Mouse (Mus musculus) forebrain, embryonic 11.5 days (tissue): ENCODE data around the gene Morn1. TPM values are rescaled to one million over a fixed set of nuclear protein-coding genes. Genes with fewer than 3 reads are reported as not detected.

ENCODE experiments used
- ATAC-seq: fragments of 200-750 bp; cut with Nextera tagmentation; replicated peaks from 2 replicates; pipeline ENCODE4 v1.8.0; 2017; ENCODE audit warnings: moderate TSS enrichment; ENCODE audit not compliant: low FRiP score
- DNase-seq: peaks from one replicate; pipeline ENCODE4 v3.0.0-alpha.2; 2017; ENCODE audit warnings: low spot score
- H3K27ac ChIP-seq: fragments of 300-500 bp; sonication (generic); 2 replicates; pipeline ENCODE4 v1.5.1; 2014; ENCODE audit warnings: low read depth, low read length
- H3K27me3 ChIP-seq: fragments of 300-500 bp; sonication (generic); 2 replicates; pipeline ENCODE4 v1.6.1; 2014; ENCODE audit warnings: mild to moderate bottlenecking, low read length, mixed read lengths; ENCODE audit not compliant: control insufficient read depth, insufficient read depth
- H3K36me3 ChIP-seq: fragments of 300-500 bp; sonication (generic); 2 replicates; pipeline ENCODE4 v1.6.1; 2014; ENCODE audit warnings: mild to moderate bottlenecking, low read length, moderate library complexity, mixed read lengths; ENCODE audit not compliant: control insufficient read depth, insufficient read depth
- H3K4me1 ChIP-seq: fragments of 300-500 bp; sonication (generic); replicated peaks from 2 replicates; pipeline ENCODE4 v1.6.1; 2014; ENCODE audit warnings: low read length, mixed read lengths; ENCODE audit not compliant: control insufficient read depth, insufficient read depth
- H3K4me2 ChIP-seq: fragments of 300-500 bp; sonication (generic); 2 replicates; pipeline ENCODE4 v1.6.1; 2014; ENCODE audit warnings: low read depth, mild to moderate bottlenecking, low read length, moderate library complexity, mixed read lengths; ENCODE audit not compliant: severe bottlenecking
- H3K4me3 ChIP-seq: fragments of 300-500 bp; sonication (generic); 2 replicates; pipeline ENCODE4 v1.5.1; 2014; ENCODE audit warnings: low read depth, low read length
- H3K9ac ChIP-seq: fragments of 300-500 bp; sonication (generic); 2 replicates; pipeline ENCODE4 v1.6.1; 2014; ENCODE audit warnings: low read length
- H3K9me3 ChIP-seq: fragments of 300-500 bp; sonication (generic); 2 replicates; pipeline ENCODE4 v1.6.1; 2016; ENCODE audit warnings: low read length, mixed read lengths; ENCODE audit not compliant: control insufficient read depth
- WGBS: fragments of 180-500 bp; shearing (Covaris S2); extraction: QIAGEN DNeasy Blood & Tissue Kit; methylation state at CpG from one replicate; pipeline ENCODE4 v1.1.7; 2014; 5-methylcytosine and 5-hydroxymethylcytosine counted together
- polyA plus RNA-seq: library from polyadenylated mRNA; unstranded; fragments of >200 nt; fragmentation: Nextera tagmentation; extraction: Ambion mirVana; gene quantifications from 2 replicates; pipeline ENCODE4 v1.2.1, GENCODE M21; 2014

The Morn1 gene
- polyA plus RNA-seq, 1 experiment from 2014 or later, result 4.8 TPM

GRCm38 (mm10) chr4:155171961-155172533 lies 85.7 kb downstream of the Morn1 start:
- H3K4me3 ChIP-seq, result no peak overlapping the region
- H3K9me3 ChIP-seq, result no peaks in the 10 kb centered on the region

GRCm38 (mm10) chr4:155172909-155173821 lies 86.8 kb downstream of the Morn1 start:
- H3K27me3 ChIP-seq, result no peaks in the 10 kb centered on the region
- ATAC-seq (peak; percentile 93), DNase-seq (peak; percentile 93)
- no peaks in the 10 kb centered on the region for H3K9me3 ChIP-seq
- H3K27ac ChIP-seq, result peak overlapping the region; percentile 92
- H3K4me1 ChIP-seq, result peaks cover 45% of the 10 kb centered on the region
- peak overlapping the region; percentile 41 for H3K4me2 ChIP-seq
- H3K4me3 ChIP-seq, result peak overlapping the region; percentile 12; the same call in 1 of the 2 replicates
- 6% methylated on average over 21 of the region's 21 CpGs for WGBS
- H3K9ac ChIP-seq, result peak overlapping the region; percentile 49
- no peaks in the 10 kb centered on the region; the same call in 1 of the 2 replicates for H3K36me3 ChIP-seq

More at GRCm38 (mm10) chr4:155171961-155172533, 85.7 kb downstream of the Morn1 start:
- H3K36me3 ChIP-seq, result no peaks in the 10 kb centered on the region; the same call in 1 of the 2 replicates
- H3K4me1 ChIP-seq, result peaks cover 39% of the 10 kb centered on the region
- no peak overlapping the region; the same call in 1 of the 2 replicates for H3K27ac ChIP-seq
- DNase-seq (no peak), ATAC-seq (no peak)
- H3K9ac ChIP-seq, result peak overlapping the region; percentile 49; the same call in 1 of the 2 replicates
- H3K4me2 ChIP-seq, result no peak overlapping the region
- H3K27me3 ChIP-seq, result no peaks in the 10 kb centered on the region
- 72% methylated on average over 5 of the region's 5 CpGs for WGBS

- DNase-seq, result no peak
- Histone ChIP-seq H3K4me2 (peak overlapping the region; percentile 41), H3K27ac (peak overlapping the region; percentile 92), H3K36me3 (no peaks in the 10 kb centered on the region; the same call in 1 of the 2 replicates), H3K9ac (peak overlapping the region; percentile 49; the same call in 1 of the 2 replicates), H3K9me3 (no peaks in the 10 kb centered on the region), H3K4me3 (peak overlapping the region; percentile 12; the same call in 1 of the 2 replicates), H3K27me3 (no peaks in the 10 kb centered on the region), H3K4me1 (peaks cover 54% of the 10 kb centered on the region)
- ATAC-seq, result no peak
- 23% methylated on average over 16 of the region's 17 CpGs for WGBS
Observed at GRCm38 (mm10) chr4:155173822-155174785, 87.7 kb downstream of the Morn1 start.

- Histone ChIP-seq H3K27ac (peak overlapping the region; percentile 43), H3K4me1 (peaks cover 58% of the 10 kb centered on the region), H3K4me3 (no peak overlapping the region), H3K36me3 (no peaks in the 10 kb centered on the region; the same call in 1 of the 2 replicates), H3K27me3 (no peaks in the 10 kb centered on the region), H3K9me3 (no peaks in the 10 kb centered on the region), H3K9ac (no peak overlapping the region; the same call in 1 of the 2 replicates), H3K4me2 (no peak overlapping the region)
- 72% methylated on average over 3 of the region's 3 CpGs for WGBS
- DNase-seq (no peak), ATAC-seq (no peak)
Observed at GRCm38 (mm10) chr4:155176210-155176609, 89.8 kb downstream of the Morn1 start.

GRCm38 (mm10) chr4:155178274-155178673 lies 91.9 kb downstream of the Morn1 start:
- Histone ChIP-seq H3K4me1 (peaks cover 43% of the 10 kb centered on the region), H3K9me3 (no peaks in the 10 kb centered on the region), H3K27me3 (no peaks in the 10 kb centered on the region), H3K9ac (no peak overlapping the region; the same call in 1 of the 2 replicates), H3K4me3 (no peak overlapping the region), H3K27ac (peak overlapping the region; percentile 62), H3K36me3 (no peaks in the 10 kb centered on the region; the same call in 1 of the 2 replicates), H3K4me2 (peak overlapping the region; percentile 9; the same call in 1 of the 2 replicates)
- peak; percentile 77 for DNase-seq
- ATAC-seq, result peak; percentile 73
- 8% methylated on average over 6 of the region's 6 CpGs for WGBS

- no peak; the same call in 1 of the 2 replicates for ATAC-seq
- Histone ChIP-seq H3K9ac (no peak overlapping the region), H3K9me3 (no peaks in the 10 kb centered on the region), H3K4me3 (no peak overlapping the region), H3K27ac (peak overlapping the region; percentile 62), H3K4me1 (peaks cover 35% of the 10 kb centered on the region), H3K36me3 (no peaks in the 10 kb centered on the region; the same call in 1 of the 2 replicates), H3K4me2 (no peak overlapping the region), H3K27me3 (no peaks in the 10 kb centered on the region)
- 52% methylated on average over 3 of the region's 3 CpGs for WGBS
- DNase-seq, result no peak
Observed at GRCm38 (mm10) chr4:155178981-155179512, 92.7 kb downstream of the Morn1 start.

GRCm38 (mm10) chr4:155183201-155183600 lies 96.8 kb downstream of the Morn1 start:
- no peak overlapping the region for H3K9ac ChIP-seq
- 90% methylated on average over 7 of the region's 7 CpGs for WGBS
- H3K9me3 ChIP-seq, result no peaks in the 10 kb centered on the region
- DNase-seq (no peak), ATAC-seq (no peak)
- H3K4me3 ChIP-seq, result no peak overlapping the region
- H3K4me2 ChIP-seq, result no peak overlapping the region
- H3K27me3 ChIP-seq, result no peaks in the 10 kb centered on the region
- no peaks in the 10 kb centered on the region for H3K36me3 ChIP-seq
- no peak overlapping the region for H3K27ac ChIP-seq
- peaks cover 20% of the 10 kb centered on the region for H3K4me1 ChIP-seq
